Mouse (Mus musculus): ENCODE results near the gene Gm5447.

- TF ChIP-seq CTCF (conservative IDR thresholded peaks at IDR 0.05; ENCODE audit: low read length) = no peak
- no peak for TF ChIP-seq NANOG (IDR thresholded peaks at IDR 0.05; ENCODE audit: borderline replicate concordance, low read length)
Observed at GRCm38 (mm10) chr13:31021514-31021913, 47.5 kb downstream of the Gm5447 start.
